Mouse (Mus musculus) thymus, adult 2 months (tissue): ENCODE data around the gene 4933414I15Rik. TPM values are rescaled to one million over a fixed set of nuclear protein-coding genes. Genes with fewer than 3 reads are reported as not detected.

Experiments used
- DNase-seq: peaks from one replicate; pipeline ENCODE4 v3.0.0; 2021
- H3K27ac ChIP-seq: fragments of 200-500 bp; 2 replicates; pipeline ENCODE4 v1.5.1; 2012; ENCODE audit warnings: low read length, control low read depth; ENCODE audit not compliant: control insufficient read depth, insufficient read depth
- H3K27me3 ChIP-seq: fragments of 200-500 bp; 2 replicates; pipeline ENCODE4 v1.6.1; 2012; ENCODE audit warnings: mild to moderate bottlenecking, low read length, moderate library complexity, mixed read lengths; ENCODE audit not compliant: control insufficient read depth, insufficient read depth
- H3K36me3 ChIP-seq: fragments of 200-500 bp; 2 replicates; pipeline ENCODE4 v1.6.1; 2012; ENCODE audit warnings: mild to moderate bottlenecking, low read length, moderate library complexity; ENCODE audit not compliant: control insufficient read depth, insufficient read depth
- H3K4me1 ChIP-seq: fragments of 200-500 bp; replicated peaks from 2 replicates; pipeline ENCODE4 v1.6.1; 2012; ENCODE audit warnings: low read length; ENCODE audit not compliant: control insufficient read depth, insufficient read depth
- H3K4me3 ChIP-seq: fragments of 200-500 bp; 2 replicates; pipeline ENCODE4 v1.5.1; 2012; ENCODE audit warnings: mild to moderate bottlenecking, low read length, control low read depth, moderate library complexity; ENCODE audit not compliant: control insufficient read depth, insufficient read depth
- CTCF ChIP-seq: fragments of 200-500 bp; IDR thresholded peaks from 2 replicates; pipeline ENCODE4 v1.5.1; 2012; ENCODE audit warnings: mild to moderate bottlenecking, control low read depth, low read length, moderate library complexity, borderline replicate concordance; ENCODE audit not compliant: control insufficient read depth, poor library complexity, insufficient read depth; ENCODE audit errors: extremely low read depth
- POLR2A ChIP-seq: fragments of 200-500 bp; IDR thresholded peaks from 2 replicates; pipeline ENCODE4 v1.6.1; 2012; ENCODE audit warnings: mild to moderate bottlenecking, low read length, control low read depth, moderate library complexity; ENCODE audit not compliant: control insufficient read depth, poor library complexity, insufficient read depth; ENCODE audit errors: extremely low read depth
- whole genome bisulfite sequencing: fragments of 180-500 bp; shearing (Covaris S2); methylation state at CpG from one replicate; pipeline ENCODE4 v1.1.7; 2018; 5-methylcytosine and 5-hydroxymethylcytosine counted together
- polyA plus RNA-seq: library from polyadenylated mRNA; depleted of rRNA; stranded (reverse); fragments of >200 nt; gene quantifications from 2 replicates; pipeline ENCODE4 v1.2.3, GENCODE M21; 2012; rRNA removed

4933414I15Rik gene
- polyA plus RNA-seq, 1 experiment: not detected

- peak; percentile 18 for DNase-seq
- WGBS: 45% methylated on average over 2 of the region's 2 CpGs
- H3K4me1 ChIP-seq: no peaks in the 10 kb centered on the region
Measured at GRCm38 (mm10) chr11:50892441-50892840, 51.1 kb downstream of the 4933414I15Rik start.

More at GRCm38 (mm10) chr11:50892441-50892840, 51.1 kb downstream of the 4933414I15Rik start:
- no peak for TF ChIP-seq CTCF
- TF ChIP-seq POLR2A: no peak
- Histone ChIP-seq H3K4me3 (no peak overlapping the region), H3K27me3 (no peaks in the 10 kb centered on the region), H3K27ac (no peak overlapping the region), H3K36me3 (no peaks in the 10 kb centered on the region)

Other genes starting within 250 kb of the 4933414I15Rik start
- gene Zfp354c, start 116.0 kb downstream of the 4933414I15Rik start, polyA plus RNA-seq: 5.1 and 5.8 TPM in 2 replicates
- 0.34 and 0.37 TPM in 2 replicates for gene Zfp879, start 102.2 kb downstream of the 4933414I15Rik start, polyA plus RNA-seq
- gene Grm6, start 93.1 kb downstream of the 4933414I15Rik start, polyA plus RNA-seq: 2.3 and 2.9 TPM in 2 replicates
- gene Zfp454, start 56.1 kb downstream of the 4933414I15Rik start, polyA plus RNA-seq: not detected in 2 replicates
- gene Zfp2, start 27.6 kb downstream of the 4933414I15Rik start, polyA plus RNA-seq: 0.59 TPM in 2 replicates
- 0.04 and 0.09 TPM in 2 replicates for gene Zfp354b, start 12.1 kb downstream of the 4933414I15Rik start, polyA plus RNA-seq
- not detected in 2 replicates for gene Prop1, start 10.0 kb upstream of the 4933414I15Rik start, polyA plus RNA-seq
- gene Olfr1378, start 22.8 kb upstream of the 4933414I15Rik start, polyA plus RNA-seq: not detected in 2 replicates
- gene Olfr1377, start 38.2 kb upstream of the 4933414I15Rik start, polyA plus RNA-seq: 0.09 TPM in 1 of 2 replicates, not detected in the other
- not detected in 2 replicates for gene Olfr51, start 59.8 kb upstream of the 4933414I15Rik start, polyA plus RNA-seq
- gene Olfr54, start 70.5 kb upstream of the 4933414I15Rik start, polyA plus RNA-seq: not detected in 2 replicates
- not detected in 2 replicates for gene Olfr1375, start 104.3 kb upstream of the 4933414I15Rik start, polyA plus RNA-seq
- 0.15 and 0.32 TPM in 2 replicates for gene Zfp354a, start 115.5 kb upstream of the 4933414I15Rik start, polyA plus RNA-seq